Mouse (Mus musculus): ENCODE results near the gene Kcnt2. TPM values are rescaled to one million over a fixed set of nuclear protein-coding genes. Genes with fewer than 3 reads are reported as not detected.
A peak's percentile ranks its signal among the peaks of the same experiment; 100 is the strongest.

Gene Kcnt2
- total RNA-seq, 2 experiments from 2014 or later = 54.9 to 60.2 TPM

GRCm38 (mm10) chr1:140660751-140661403 lies 414.9 kb downstream of the Kcnt2 start:
- H3K27ac ChIP-seq = no peak overlapping the region
- TF ChIP-seq CTCF (IDR thresholded peaks at IDR 0.05) = no peak
- intact Hi-C loops (cut with DNase I) = loop anchor here (1.0 to 10.0 kb wide), 4 partner anchors 112 to 1186 kb away; no protein-coding TSS in a partner anchor
- DNase-seq (ENCODE audit: extremely low spot score in 1 of 2, low spot score in 2 of 2) = no peak
- H3K4me3 ChIP-seq = peak overlapping the region; percentile 51

GRCm38 (mm10) chr1:140661404-140661787 lies 415.4 kb downstream of the Kcnt2 start:
- no peak for DNase-seq (ENCODE audit: extremely low spot score in 1 of 2, low spot score in 2 of 2)
- peak overlapping the region; percentile 51 for H3K4me3 ChIP-seq
- intact Hi-C loops (cut with DNase I) = loop anchor here (1.0 to 10.0 kb wide), 3 partner anchors 112 to 1187 kb away; no protein-coding TSS in a partner anchor
- TF ChIP-seq CTCF (IDR thresholded peaks at IDR 0.05) = peak; percentile 81
- H3K27ac ChIP-seq = no peak overlapping the region

Other genes starting within 250 kb of the Kcnt2 start
- 10 to 100 TPM; 15.6 to 17.8 TPM for gene Cfh, start 62.4 kb upstream of the Kcnt2 start, total RNA-seq (2021)

All from left cerebral cortex, adult 2 months (tissue).